Mouse (Mus musculus) T-cell, adult 2 months (primary cell): ENCODE results near the gene Dnajb6.

ENCODE experiments used
- DNase-seq: peaks from one replicate; pipeline ENCODE4 v3.0.0; 2022; ENCODE audit warnings: low spot score

Dnajb6 gene

GRCm38 (mm10) chr5:29852376-29852775 lies 116.9 kb downstream of the Dnajb6 start:
- DNase-seq: no peak

- DNase-seq: no peak
Observed at GRCm38 (mm10) chr5:29853035-29853434, 117.5 kb downstream of the Dnajb6 start.

- DNase-seq: no peak
Observed at GRCm38 (mm10) chr5:29854376-29854775, 118.9 kb downstream of the Dnajb6 start.

GRCm38 (mm10) chr5:29854971-29855370 lies 119.5 kb downstream of the Dnajb6 start:
- DNase-seq: no peak

- DNase-seq: no peak
Observed at GRCm38 (mm10) chr5:29861522-29861921, 126.0 kb downstream of the Dnajb6 start.

- DNase-seq: no peak
Observed at GRCm38 (mm10) chr5:29862388-29862787, 126.9 kb downstream of the Dnajb6 start.

GRCm38 (mm10) chr5:29864291-29864737 lies 128.8 kb downstream of the Dnajb6 start:
- DNase-seq: no peak

GRCm38 (mm10) chr5:29864994-29865393 lies 129.5 kb downstream of the Dnajb6 start:
- DNase-seq: no peak
